Mouse (Mus musculus) urinary bladder, adult 2 months (tissue): ENCODE data around the gene Nagk. TPM values are rescaled to one million over a fixed set of nuclear protein-coding genes. Genes with fewer than 3 reads are reported as not detected.
A peak's percentile ranks its signal among the peaks of the same experiment; 100 is the strongest.
"Not testable (repeated sequence)": the region's sequence is repeated elsewhere in the genome, so short reads cannot be mapped to it uniquely, and the experiment has no call there.

Experiments used
- DNase-seq: peaks from one replicate; pipeline ENCODE4 v3.0.0; 2022; ENCODE audit warnings: low spot score
- polyA plus RNA-seq: library from polyadenylated mRNA; depleted of rRNA; stranded (reverse); fragments of >200 nt; gene quantifications from 2 replicates; pipeline ENCODE4 v1.2.3, GENCODE M21; 2012; rRNA removed

Nagk gene
- polyA plus RNA-seq = 40.8 and 50.9 TPM in 2 replicates

GRCm38 (mm10) chr6:83794760-83795296, at the start of gene Nagk:
Gene Nagk (plus strand): TSS chr6:83794982.
- DNase-seq = peak; percentile 97

GRCm38 (mm10) chr6:83745466-83745865, 49.3 kb upstream of the Nagk start:
- DNase-seq = no peak

GRCm38 (mm10) chr6:83749286-83749685, 45.5 kb upstream of the Nagk start:
- no peak for DNase-seq

GRCm38 (mm10) chr6:83750171-83750684, 44.6 kb upstream of the Nagk start:
- DNase-seq = no peak

GRCm38 (mm10) chr6:83756051-83756450, 38.7 kb upstream of the Nagk start:
- DNase-seq = no peak

- DNase-seq = no peak
These were observed 32.4 kb upstream of the Nagk start, which contains the start of gene Ankrd53 for GRCm38 (mm10) chr6:83762344-83762743. Gene Ankrd53 (plus strand): TSS chr6:83762644.

GRCm38 (mm10) chr6:83762880-83763431, 31.8 kb upstream of the Nagk start:
- DNase-seq = no peak

- no peak for DNase-seq
These were observed 27.8 kb upstream of the Nagk start for GRCm38 (mm10) chr6:83766982-83767381.

- no peak for DNase-seq
These were observed 26.3 kb upstream of the Nagk start for GRCm38 (mm10) chr6:83768485-83768884.

- no peak for DNase-seq
These were observed 20.7 kb upstream of the Nagk start for GRCm38 (mm10) chr6:83774126-83774525.

- DNase-seq = no peak
These were observed 19.8 kb upstream of the Nagk start for GRCm38 (mm10) chr6:83774781-83775563.

- peak; percentile 87 for DNase-seq
These were observed 19.0 kb upstream of the Nagk start, which contains the start of gene Tex261 for GRCm38 (mm10) chr6:83775638-83776293. Gene Tex261 (minus strand): TSS chr6:83775813.

- DNase-seq = no peak
These were observed 16.5 kb upstream of the Nagk start for GRCm38 (mm10) chr6:83778306-83778705.

GRCm38 (mm10) chr6:83779026-83779425, 15.8 kb upstream of the Nagk start:
- no peak for DNase-seq

GRCm38 (mm10) chr6:83786426-83786825, 8.4 kb upstream of the Nagk start:
- no peak for DNase-seq

GRCm38 (mm10) chr6:83788554-83788953, 6.2 kb upstream of the Nagk start:
- no peak for DNase-seq

GRCm38 (mm10) chr6:83790533-83790932, 4.2 kb upstream of the Nagk start:
- not testable (repeated sequence) for DNase-seq

- no peak for DNase-seq
These were observed 3.4 kb upstream of the Nagk start for GRCm38 (mm10) chr6:83791251-83791890.

GRCm38 (mm10) chr6:83795492-83795900, 714 bp downstream of the Nagk start:
- no peak for DNase-seq

GRCm38 (mm10) chr6:83796686-83797085, 1.9 kb downstream of the Nagk start:
- DNase-seq = no peak

GRCm38 (mm10) chr6:83802033-83802432, 7.3 kb downstream of the Nagk start:
- no peak for DNase-seq

GRCm38 (mm10) chr6:83802846-83803245, 8.1 kb downstream of the Nagk start:
- DNase-seq = no peak
